Mouse (Mus musculus) c-Kit-positive CD71-positive TER-119-positive erythroid progenitor cells, embryonic 14.5 days (primary cell): ENCODE data around the gene Rap1gap2.

ENCODE experiments used
- DNase-seq: peaks from one replicate; pipeline ENCODE4 v3.0.0-alpha.2; 2013; ENCODE audit warnings: low spot score

The Rap1gap2 gene

DNA sequence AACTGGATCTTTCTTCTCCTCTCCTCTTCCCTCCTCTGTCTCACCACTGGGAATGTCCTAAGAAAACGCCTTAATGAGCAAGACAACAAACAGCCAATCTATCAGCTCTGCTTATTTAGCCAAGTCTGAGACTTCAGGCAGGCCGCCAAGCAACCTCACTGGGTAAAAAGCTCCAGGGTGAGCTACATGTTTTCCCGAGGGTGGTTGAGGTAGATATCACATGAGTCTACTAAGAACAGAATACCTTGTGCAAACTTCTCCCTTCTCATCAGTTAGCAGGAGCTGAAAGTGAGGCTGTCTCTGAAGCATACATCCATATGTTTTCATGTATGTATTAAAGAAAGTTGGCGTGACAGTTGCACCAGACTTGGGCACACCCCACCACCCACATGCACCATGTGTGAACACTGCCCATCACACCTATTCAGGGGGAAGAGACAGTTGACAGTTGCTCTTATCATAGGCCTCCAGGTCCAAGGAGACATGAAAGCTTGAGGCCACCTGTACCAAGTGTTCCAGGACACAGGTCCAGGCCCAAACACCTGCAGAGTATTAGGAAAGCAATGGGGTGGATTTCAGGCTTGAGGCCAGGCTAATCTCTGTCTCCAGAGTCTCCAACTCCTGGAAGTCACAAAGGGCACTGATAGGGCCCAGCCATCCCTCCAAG, 35.8 kb downstream of the Rap1gap2 start:
- no peak for DNase-seq

DNA sequence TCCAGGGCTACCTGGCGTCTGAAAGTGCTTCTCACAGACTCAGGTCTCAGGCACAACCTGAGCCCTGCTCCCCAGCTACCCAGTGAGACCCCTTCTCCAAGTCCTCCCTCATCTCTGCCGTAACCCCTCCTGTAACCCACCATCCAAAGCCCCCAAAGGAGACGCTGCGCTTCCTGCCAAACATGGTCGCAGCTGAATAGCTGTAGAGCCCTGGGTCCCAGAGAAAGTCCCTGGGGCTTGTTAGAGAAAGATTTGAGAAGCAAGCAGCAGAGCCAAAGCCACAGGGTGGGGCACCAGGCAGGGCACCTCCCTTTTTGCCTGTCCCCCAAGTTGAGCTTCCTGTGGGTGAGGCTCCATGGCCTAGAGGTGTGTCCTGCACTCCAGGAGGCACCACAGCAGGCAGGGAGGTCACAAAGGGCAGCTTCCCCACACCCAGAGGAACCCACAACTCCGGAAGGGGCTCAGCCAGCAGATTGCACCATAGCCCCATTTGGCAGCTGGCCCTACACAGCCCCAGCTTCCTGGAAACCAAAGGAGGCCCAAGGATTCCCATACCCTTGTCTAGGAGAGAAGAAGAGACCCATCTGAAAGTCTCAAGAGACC, 38.2 kb downstream of the Rap1gap2 start:
- DNase-seq, result no peak

DNA sequence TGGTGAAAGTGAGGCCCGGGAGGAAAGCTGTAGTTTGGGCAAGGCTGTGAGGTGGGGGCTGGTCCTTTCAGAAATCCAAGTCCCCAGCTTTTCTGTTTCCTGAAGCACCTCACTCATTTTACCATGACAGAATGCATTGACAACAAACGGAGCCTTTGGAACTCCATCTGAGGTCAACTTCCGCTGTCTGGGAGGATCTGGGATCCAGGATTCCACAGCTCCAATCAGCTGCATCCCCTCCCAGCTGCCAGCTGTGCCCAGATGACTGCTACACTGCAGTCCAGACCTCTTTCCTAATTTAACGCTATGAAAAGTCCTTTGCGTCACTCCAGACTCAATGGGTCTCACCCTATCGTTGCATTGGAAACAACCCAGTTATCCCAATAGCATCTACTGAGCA, 41.0 kb downstream of the Rap1gap2 start:
- DNase-seq, result no peak

DNA sequence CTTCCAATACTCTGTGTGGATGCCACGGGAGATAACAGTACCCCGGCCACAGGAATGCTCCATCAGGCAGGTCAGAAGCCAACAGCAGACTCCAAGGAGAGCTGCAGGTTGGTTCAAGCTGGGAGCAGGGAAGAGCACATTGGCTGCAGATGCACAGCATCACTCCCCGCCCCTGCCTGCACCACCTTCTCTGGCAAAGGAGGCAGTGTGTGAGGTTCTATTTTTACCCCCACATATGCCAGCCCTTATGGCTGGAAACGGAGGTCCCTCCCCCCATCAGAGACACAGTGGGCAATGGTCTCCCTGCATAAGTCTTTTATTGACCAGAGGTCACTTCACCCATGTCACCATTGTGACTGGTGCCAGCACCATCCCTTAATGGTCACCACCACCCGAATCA, 42.3 kb downstream of the Rap1gap2 start:
- DNase-seq, result no peak

DNA sequence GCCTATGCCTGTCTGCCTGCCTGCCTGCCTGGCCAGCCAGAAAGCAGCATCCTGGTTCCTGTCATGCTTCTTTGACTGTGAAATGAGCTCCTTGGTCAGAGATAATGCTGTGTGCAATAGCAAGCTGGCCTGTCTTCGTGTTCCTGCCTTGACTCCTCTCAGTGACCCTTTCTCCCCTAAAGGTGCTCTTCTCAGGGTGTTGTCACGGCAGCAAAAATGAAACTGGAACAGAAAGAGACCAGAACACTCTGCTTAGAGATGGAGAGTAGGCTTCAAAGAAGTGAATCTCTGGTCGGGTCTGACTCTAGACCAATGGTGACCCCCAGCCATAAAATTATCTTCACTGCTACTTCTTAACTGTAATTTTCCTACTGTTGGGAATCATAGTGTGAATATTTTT, 42.7 kb downstream of the Rap1gap2 start:
- DNase-seq, result no peak

DNA sequence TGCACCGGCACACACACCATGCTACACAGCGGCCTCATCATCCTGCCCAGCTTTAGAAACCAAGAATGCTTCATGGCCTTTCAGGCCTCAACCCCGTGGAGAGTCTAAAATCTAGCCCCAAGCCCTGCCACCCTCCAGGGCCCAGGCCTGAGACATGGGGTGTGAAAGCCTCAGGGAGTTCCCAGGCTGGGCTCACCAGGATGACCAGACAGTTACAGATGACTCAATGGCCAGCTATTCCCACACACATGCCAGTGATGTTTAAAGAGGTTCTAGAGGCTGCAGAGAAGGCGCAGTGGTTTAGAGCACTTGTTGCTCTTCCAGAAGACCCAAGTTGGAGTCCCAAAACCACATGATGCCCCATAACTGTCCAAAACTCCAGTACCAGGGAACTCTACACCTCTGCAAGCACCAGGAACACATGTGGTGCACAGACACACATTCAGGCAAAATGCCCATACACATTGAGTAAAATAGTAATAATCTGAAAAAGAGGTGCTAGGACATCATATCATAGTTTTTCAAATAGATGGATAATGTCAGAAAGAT, 44.3 kb downstream of the Rap1gap2 start:
- no peak for DNase-seq

DNA sequence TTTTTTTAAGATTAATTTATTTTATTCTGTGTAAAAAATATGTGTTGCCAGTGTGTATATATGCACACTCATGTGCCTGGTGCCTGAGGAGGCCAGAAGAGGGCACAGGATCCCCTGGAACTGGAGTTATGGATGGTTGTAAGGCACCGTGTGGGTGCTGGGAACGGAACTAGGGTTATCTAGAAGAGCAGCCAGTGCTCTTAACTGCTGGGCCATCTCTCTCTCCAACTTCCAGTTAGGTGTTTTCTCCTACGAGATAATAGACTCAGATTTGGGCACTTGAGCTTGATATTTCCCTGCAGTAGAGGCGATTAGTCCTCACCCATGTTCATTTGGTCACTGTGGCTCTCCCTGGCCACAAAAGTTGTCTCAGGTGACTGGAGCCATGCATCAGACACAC, 49.3 kb downstream of the Rap1gap2 start:
- no peak for DNase-seq

DNA sequence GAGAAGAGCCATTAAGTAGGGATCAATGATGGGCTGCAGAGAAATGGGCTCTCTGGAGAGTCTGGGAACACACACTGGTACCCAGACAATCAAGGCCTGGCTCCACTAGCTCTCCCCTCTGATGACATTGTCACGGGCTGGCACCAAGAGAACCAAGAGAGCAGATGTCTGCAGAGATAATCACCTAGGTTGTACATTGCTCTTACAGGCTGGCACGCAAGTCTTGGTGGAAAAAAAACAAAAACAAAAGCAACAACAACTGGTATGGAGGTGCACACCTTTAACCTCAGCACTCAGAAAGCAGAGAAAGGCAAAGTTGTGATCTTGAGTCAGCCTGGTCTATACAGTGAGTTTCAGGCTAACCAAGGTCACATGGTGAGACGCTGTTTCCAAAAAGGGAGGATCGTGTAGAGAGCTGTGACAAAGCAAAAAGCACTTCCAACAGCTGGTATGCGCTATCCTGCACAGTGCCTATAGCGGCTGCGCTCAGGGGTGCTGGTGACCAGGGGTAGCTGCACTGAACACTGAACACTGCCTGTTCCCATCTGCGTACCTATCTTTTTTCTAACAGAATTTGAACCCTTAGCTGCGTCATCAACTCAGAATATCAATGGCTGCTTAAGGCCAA, 50.0 kb downstream of the Rap1gap2 start:
- no peak for DNase-seq

DNA sequence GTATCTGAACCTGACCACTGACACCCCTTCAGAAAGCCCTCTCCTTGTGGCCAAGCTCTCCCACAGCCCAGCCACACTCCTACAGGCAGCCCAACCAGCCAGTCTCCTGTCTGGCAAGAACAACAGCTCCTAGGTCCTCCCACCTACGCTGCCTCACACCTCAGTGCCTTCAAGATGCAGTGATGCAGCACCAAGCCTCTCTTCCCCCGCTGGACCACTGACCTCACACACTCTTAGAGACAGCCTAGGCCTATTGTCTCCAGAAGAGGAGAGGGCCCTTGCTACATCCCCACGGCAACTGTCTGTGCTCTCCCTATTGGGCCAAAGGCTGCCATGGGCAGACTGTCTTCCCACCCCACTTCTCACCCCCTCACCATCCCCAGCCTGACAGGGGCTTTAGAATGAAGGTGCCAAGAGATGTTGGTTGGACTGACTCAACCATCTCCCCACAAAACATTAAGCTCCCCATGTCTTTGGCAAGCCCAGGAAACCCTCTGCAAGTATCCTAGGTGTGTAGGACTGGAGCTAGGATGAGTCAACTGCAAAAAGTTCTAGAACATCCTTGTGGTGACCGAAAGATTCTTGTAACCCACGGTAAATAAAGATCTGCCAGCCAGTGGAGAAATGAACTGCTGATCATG, 50.8 kb downstream of the Rap1gap2 start:
- DNase-seq, result no peak

DNA sequence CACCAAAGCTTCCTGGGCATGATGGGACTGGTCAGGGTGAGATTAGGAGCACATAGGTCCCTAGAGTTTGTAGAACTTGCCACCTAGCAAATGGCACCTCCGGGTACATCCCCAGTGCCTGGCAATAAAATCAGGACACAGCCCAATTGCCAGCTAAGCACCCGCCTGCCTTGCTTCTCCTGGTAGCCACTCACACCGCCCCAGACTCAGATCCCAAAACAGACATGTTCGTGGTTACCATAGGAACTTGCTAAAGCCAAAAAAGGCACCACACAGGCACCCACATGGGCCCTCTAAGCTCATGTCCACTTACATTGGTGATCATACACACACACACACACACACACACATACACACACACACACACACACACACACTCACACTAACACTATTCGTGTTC, 51.8 kb downstream of the Rap1gap2 start:
- DNase-seq, result no peak

DNA sequence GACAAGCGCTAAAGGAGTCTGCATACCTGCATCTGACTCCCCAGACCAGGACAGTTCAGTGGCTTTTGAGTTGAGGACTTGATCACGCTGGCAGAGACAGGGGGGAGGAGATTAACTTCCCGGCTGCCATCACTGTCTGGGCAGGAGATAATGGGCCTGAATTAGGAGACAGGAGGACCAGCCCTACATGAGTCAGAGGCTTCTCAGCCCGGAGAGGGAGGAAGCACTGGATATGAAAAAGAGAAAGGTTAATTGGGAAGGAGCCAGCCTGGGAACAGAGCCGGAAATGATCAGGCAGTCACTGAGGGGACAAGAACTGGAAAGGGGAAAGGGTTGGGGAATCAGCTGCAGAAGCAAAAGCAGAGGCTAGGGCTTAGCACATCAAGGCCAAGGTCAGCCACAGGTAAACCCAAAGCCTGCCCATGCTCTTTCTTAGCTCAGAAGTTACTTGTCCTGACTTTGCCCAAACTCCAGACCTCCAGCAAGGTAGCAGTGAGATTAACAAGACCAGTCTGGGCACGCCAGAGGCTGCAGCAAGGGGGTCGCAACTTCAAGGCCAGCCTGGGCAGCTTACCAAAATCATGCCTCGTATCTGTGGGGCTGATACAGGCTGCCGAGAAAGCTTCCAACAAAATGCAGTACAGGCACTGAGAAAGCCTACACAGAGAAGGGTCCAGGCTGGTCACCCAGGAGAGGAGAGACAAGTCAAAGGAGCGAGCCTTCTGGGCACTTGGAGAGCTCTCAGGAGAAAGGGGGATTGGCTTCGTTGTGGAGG, 53.1 kb downstream of the Rap1gap2 start:
- no peak for DNase-seq

DNA sequence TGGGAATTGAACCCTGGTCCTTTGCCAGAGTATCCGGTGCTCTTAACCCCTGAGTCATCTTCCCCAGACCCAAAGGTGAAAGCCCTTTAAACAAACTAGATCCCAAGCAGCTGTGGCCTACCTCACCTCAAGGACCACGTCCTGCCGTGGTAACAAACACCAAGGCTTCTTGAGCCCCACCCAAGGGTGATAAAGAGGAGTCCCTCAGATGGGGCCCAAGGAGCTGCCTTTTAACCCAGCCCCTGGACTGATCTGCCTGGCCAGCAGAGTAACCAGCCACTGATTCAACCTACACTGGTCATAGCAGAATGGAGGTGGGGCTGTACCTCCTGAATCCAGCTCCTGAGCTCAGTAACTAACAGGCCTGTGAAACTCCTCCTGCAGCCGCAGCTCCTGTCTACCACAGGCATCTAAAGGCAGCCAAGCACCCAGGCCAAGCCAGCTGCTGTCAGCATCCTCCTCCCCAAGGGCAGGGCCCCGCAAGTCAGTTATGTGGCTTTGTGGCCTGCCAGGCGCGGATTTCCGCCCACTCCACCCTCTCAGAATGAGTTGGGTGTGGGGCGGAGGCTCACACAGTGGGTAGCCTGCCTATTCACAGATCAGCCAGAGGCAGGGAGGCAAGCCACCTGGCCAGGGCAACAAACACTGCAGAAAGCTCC, 54.9 kb downstream of the Rap1gap2 start:
- DNase-seq, result no peak

DNA sequence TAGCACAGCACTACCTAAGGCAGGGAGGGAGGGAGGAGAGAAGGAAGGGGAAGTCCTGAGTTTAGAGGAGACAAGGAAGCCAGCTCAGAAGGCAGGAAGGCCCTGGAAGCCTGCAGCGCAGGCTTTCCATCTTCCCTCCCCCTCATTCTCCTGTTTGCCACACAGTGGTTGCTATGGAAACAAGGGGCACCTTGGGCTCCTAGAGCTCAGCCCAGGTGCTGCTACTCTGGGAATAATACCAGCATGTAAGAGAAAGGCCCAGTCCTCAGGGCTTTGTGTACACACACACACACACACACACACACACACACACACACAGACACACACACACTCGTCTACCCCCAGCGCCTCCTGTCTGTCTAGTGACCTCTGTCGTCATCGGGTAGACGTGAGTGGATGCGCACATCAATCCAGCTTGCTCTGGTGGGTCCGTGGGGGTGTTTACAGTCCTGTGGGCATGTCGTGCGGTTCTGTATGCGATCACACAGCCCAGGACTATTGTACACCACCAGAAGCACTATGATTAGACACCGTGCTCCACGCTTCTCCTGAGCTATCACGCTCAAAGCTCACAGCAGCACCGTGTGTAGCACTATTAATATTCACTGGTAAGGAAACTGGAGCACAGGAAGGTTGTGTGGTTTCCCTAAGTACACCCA, 55.9 kb downstream of the Rap1gap2 start:
- no peak for DNase-seq

DNA sequence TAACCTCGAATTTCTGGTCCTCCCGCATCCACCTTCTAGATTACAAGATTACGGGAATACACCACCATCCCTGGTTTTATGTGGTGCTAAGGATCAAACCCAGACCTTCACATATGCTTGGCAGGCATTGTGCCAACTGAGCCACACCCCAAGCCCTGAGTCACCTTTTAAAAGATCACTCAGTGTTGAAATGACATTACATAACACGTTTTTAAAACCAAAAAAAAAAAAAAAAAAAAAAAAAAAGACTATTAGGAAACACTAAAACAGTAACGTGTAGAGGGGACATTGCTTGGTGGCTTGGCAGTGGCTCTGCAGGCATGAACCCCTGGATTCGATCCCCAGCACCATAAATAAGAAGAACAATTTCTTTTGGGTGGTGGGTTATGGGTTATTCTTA, 59.1 kb downstream of the Rap1gap2 start:
- no peak for DNase-seq

DNA sequence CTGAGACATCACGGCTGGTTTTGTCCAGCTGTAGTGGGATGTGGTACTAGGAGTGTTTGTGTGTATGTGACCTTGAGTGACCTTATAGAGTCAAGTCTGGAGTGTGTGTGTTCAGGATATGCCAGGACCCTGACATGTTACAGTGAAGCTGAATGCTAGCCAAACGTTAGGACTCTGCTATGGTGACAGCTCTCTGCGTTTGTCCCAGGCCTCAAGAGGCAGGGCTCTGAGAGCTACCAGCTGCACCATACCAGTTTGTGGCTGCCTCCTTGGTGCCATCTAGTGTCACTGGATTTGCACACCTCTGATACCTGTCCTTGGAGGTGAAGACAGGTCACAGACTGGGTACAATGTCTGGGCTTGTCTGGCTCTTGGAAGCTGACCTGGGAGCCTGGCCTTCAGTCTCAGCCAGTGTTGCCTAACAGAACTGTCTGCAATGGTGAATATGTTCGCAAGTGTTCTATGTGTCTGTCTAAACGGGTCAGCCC, 60.1 kb downstream of the Rap1gap2 start:
- no peak for DNase-seq

DNA sequence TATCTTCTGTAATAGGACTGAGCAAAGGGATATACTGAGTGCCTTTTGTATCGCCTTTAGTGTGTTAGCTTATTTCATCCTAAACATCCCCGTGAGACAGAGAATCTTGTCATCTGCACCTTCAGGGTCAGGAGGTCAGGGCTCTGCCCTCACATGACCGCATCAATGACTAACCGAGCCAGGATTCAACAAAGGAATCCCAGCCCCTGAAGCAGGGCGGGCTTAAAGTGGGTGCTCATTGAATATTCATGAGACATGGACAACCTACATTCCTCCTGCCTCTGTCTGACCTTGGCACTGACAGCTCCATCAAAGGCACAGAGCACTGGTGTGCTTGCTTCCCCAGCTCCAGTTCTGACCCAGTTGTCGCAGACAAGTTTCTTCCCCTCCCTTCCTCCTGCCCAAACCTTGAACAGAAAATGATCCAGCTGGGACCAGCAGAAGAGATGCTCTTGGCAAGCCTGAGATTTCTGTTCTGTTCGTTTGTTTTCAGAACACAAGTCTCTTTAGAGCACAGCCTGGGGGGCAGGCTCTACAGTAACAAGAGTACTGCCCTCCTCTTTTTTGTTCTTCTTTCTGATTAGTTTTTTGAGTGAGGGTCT, 61.8 kb downstream of the Rap1gap2 start:
- DNase-seq, result no peak

DNA sequence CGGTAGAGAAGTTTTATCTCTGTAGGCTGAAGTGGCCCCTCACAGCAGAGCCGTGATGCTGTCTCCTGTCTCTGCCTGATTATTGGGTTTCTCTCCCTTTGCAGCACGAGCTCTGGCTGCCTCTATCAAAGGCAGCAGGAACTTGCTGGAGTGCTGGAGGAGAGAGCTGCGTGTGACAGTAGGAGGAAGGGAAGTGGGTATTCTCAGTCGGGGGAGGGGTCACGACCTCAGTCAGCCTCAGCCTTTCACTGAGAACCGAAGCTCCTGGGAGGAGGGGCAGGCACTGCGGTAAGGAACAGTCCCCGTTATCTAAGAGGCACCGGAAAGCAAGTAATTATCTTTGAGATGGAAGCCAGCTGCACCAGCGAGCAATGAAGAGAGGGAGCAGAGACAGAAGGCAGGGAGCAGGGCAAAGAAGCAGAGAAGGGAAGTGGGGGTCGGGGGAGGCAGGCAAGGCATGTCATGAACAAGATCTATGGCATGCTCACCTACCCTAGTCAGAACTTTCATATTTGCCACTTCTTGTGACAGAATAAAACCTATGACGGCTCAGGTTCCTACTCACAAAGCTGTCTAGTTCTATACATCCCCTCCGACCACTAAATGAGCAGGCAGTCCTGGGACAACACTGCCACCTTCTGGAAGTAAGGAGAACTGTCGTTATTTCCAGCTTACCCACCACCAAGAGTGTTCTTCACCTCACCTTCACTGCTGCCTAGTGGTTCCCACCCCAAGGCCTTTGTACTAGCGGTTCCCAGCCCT, 63.6 kb downstream of the Rap1gap2 start:
- DNase-seq, result peak; percentile 79

DNA sequence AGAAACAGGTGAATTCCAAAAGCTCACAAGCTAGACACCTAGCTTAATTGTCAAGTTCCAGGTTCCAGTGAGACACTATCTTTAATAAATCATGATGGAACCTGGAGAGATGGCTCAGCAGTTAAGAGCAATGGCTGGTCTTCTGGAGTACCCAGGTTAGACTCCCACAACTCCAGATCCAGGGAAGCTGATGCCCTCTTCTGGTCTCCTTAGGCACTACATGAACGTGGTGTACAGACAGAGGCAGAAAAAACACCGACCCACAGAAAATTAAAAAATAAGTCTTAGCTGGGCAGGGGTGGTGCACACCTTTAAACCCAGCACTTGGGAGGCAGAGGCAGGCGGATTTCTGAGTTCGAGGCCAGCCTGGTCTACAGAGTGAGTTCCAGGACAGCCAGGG, 64.5 kb downstream of the Rap1gap2 start:
- DNase-seq, result peak; percentile 68

DNA sequence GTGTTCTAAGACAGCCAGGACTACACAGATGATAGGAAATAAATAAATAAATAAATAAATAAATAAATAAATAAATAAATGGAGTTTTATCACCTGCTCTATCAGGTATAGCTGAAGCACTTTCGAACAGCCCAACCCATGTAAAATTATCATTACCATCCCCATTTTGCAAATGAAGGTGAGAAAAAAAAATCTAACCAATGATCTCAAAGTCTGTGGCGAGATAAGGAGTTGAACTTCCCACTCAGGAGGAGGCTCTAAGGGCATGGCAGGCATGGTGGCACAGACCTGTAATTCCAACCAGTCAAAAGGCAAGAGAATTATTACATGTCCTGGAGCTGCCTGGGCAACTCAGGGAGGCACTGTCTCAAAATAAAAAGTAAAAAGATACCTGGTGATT, 65.2 kb downstream of the Rap1gap2 start:
- no peak for DNase-seq

DNA sequence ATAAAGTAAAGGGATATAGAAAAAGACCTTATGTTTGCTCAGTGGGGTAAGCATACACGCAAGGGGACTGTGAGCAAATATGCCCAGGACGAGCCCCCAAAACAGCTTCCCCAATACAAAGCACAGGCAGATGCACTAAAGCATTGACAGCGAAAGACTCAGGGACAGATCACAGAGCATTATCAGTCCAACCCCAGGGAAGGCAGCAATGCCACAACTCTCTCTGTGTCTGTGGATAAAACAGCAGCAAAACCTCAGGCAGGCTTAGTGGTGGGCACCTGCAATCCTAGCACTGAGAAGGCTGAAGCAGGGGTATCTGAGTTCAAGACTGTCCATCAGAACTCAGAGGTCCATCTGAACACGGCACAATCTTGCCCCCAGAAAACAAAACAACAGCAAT, 73.4 kb downstream of the Rap1gap2 start:
- DNase-seq, result no peak
